Mouse (Mus musculus) heart, adult 2 months (tissue): Measurements from ENCODE around the gene Brk1. TPM values are rescaled to one million over a fixed set of nuclear protein-coding genes. Genes with fewer than 3 reads are reported as not detected.
A peak's percentile ranks its signal among the peaks of the same experiment; 100 is the strongest.

Experiments used
- DNase-seq, 2 experiments: peaks; one replicate each; pipeline ENCODE4 v3.0.0; 2021
- H3K27ac ChIP-seq: fragments of 200-600 bp; 2 replicates; pipeline ENCODE4 v1.8.1; 2022
- H3K27me3 ChIP-seq: fragments of 200-500 bp; 2 replicates; pipeline ENCODE4 v1.6.1; 2012; ENCODE audit warnings: mild to moderate bottlenecking, low read length, inconsistent platforms, mixed read lengths; ENCODE audit not compliant: control insufficient read depth, insufficient read depth
- H3K36me3 ChIP-seq: fragments of 200-500 bp; 2 replicates; pipeline ENCODE4 v1.6.1; 2012; ENCODE audit warnings: low read length, inconsistent platforms; ENCODE audit not compliant: control insufficient read depth, insufficient read depth
- H3K4me1 ChIP-seq: fragments of 200-500 bp; 2 replicates; pipeline ENCODE4 v1.6.1; 2011; ENCODE audit warnings: low read length; ENCODE audit not compliant: control insufficient read depth, insufficient read depth
- H3K4me3 ChIP-seq: fragments of 200-600 bp; 2 replicates; pipeline ENCODE4 v1.8.1; 2022
- H3K79me2 ChIP-seq: fragments of 200-500 bp; replicated peaks from 2 replicates; pipeline ENCODE4 v1.6.1; 2012; ENCODE audit warnings: mild to moderate bottlenecking, inconsistent platforms, low read length, moderate library complexity, mixed read lengths; ENCODE audit not compliant: control insufficient read depth, insufficient read depth
- H3K9ac ChIP-seq: fragments of 200-500 bp; 2 replicates; pipeline ENCODE4 v1.6.1; 2012; ENCODE audit warnings: low read depth, mild to moderate bottlenecking, control low read depth, inconsistent platforms, low read length, mixed read lengths
- CTCF ChIP-seq: fragments of 200-600 bp; IDR thresholded peaks from 2 replicates; pipeline ENCODE4 v1.8.1; 2022; ENCODE audit warnings: antibody characterized with exemption, mild to moderate bottlenecking, moderate library complexity
- EP300 ChIP-seq: fragments of 200-500 bp; IDR thresholded peaks from 2 replicates; pipeline ENCODE4 v1.6.1; 2011; ENCODE audit warnings: low read depth, low read length, control low read depth; ENCODE audit not compliant: insufficient read depth
- POLR2A ChIP-seq: fragments of 200-500 bp; IDR thresholded peaks from 2 replicates; pipeline ENCODE4 v1.6.1; 2011; ENCODE audit warnings: mild to moderate bottlenecking, low read depth, low read length, control low read depth; ENCODE audit not compliant: insufficient read depth
- WGBS: fragments of 180-500 bp; shearing (Covaris S2); methylation state at CpG from one replicate; pipeline ENCODE4 v1.1.7; 2018; 5-methylcytosine and 5-hydroxymethylcytosine counted together
- intact Hi-C: fragments of 180-260 bp; cut with DNase I; formaldehyde crosslinking; loops from one replicate; pipeline ENCODE4 v1.15.1; 2025
- polyA plus RNA-seq: library from polyadenylated mRNA; depleted of rRNA; stranded (reverse); fragments of >200 nt; gene quantifications from 2 replicates; pipeline ENCODE4 v1.2.3, GENCODE M21; 2012
- total RNA-seq, 2 experiments: library from RNA; stranded (reverse); gene quantifications; 2 replicates each; pipeline ENCODE4 v1.2.3; 2021

Gene Brk1
- total and polyA plus RNA-seq, 3 experiments, result 60.4 to 128 (median 70.2) TPM

DNA sequence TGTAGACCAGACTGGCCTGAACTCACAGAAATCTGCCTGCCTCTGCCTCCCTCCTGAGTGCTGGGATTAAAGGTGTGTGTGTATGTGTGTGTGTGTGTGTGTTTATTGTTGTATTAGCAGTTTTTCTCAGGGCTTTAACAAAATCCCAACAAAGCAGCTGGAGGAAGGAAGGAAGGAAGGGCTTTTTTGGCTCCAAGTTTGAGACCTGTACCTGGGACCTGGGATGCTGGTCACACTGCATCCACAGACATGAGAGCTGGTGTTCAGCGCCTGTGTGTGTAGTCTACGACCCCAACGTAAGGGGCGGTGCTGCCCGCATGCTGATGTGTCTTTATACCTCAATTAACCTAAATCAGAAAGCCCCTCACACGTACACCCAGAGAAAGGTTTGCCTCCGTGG lies 49.0 kb downstream of the Brk1 start:
- no peak overlapping the region for H3K4me3 ChIP-seq
- intact Hi-C loops, result no loop called here
- H3K79me2 ChIP-seq, result no peaks in the 10 kb centered on the region
- H3K36me3 ChIP-seq, result no peaks in the 10 kb centered on the region; the same call in 1 of the 2 replicates
- no peak overlapping the region for H3K9ac ChIP-seq
- no peaks in the 10 kb centered on the region for H3K27me3 ChIP-seq
- DNase-seq, result no peak
- H3K4me1 ChIP-seq, result peaks cover 18% of the 10 kb centered on the region
- 87% methylated on average over 7 of the region's 7 CpGs for WGBS
- peak overlapping the region; percentile 70 for H3K27ac ChIP-seq
- TF ChIP-seq CTCF (no peak), POLR2A (no peak), EP300 (no peak)

DNA sequence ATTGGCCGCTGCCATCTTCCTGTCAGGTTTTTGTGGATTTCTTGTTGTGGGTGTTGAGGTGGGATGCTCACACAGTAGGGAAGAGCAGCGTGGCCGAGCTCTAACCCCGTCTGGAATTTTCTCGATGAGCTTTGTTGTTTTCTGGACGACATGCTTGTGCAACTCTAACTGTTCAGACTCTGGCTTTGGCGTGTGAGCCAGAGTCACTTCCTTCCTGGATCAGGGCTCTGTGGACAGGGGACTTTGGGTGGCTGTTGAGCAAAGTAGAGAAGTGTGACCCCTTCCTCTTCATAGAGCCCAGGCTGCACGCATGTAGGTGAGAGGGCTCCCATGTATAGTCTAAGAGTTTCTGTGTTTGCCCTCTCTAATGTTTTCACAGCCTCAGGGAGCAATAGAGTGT lies 49.5 kb downstream of the Brk1 start:
- 40% methylated on average over 8 of the region's 8 CpGs for WGBS
- H3K79me2 ChIP-seq, result no peaks in the 10 kb centered on the region
- DNase-seq, result peak in 1 of 2 experiments; percentile 45
- intact Hi-C loops, result no loop called here
- no peak overlapping the region for H3K9ac ChIP-seq
- H3K4me1 ChIP-seq, result peaks cover 20% of the 10 kb centered on the region
- H3K27me3 ChIP-seq, result no peaks in the 10 kb centered on the region
- H3K27ac ChIP-seq, result peak overlapping the region; percentile 70
- H3K4me3 ChIP-seq, result no peak overlapping the region
- TF ChIP-seq CTCF, result no peak
- no peak for TF ChIP-seq POLR2A
- TF ChIP-seq EP300, result no peak
- H3K36me3 ChIP-seq, result no peaks in the 10 kb centered on the region

DNA sequence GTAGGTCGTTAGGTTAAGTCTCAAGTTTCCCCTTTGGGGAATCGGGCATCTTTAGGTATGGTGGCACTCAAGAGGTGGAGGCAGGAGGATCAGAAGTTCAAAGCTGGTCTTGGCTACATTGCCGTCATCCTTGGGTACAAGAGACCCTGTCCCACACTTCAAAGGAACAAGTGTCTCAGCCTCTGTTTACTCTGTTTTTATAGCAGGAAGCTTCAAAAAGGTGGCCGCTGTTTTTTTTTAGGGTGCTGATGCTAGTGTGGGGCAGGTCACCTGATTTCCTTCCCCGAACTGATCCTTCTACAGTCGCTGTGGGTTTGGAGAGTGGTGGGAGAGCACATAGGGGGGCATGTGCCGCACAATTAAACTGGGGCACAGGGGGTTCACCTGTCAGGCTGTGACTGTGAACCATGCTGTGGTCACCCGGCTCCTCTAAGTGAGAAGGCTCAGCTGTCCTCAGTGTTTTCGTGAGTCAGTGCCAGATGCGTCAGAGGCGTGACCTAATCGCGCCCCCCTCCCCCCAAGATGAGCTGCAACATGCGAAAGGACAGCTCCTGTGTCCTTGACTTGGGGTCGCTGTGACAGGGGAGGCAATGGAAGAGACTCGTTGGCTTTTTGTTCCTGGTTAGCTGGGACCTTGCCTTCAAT lies 50.3 kb downstream of the Brk1 start:
- H3K27ac ChIP-seq, result peak overlapping the region; percentile 70
- WGBS, result 79% methylated on average over 16 of the region's 16 CpGs
- intact Hi-C loops, result no loop called here

DNA sequence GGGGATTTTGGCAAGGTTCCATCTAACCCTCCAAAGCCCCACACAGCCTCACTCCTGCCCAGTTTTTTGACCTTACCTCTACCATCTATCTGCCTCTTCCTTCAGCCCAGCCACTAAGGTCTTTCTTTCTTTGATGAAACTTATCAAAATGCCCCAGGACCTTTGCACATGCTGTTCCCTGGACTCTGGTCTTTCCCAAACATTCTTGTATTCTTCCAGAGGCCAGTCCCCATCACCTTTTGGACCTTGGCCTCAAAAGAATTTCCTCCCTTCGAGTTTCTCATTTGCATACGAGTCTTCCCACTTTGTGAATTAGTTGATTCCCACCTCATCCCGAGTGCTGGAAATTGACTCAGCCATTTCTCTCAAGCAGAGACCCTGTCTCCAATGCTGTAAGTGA lies 50.9 kb downstream of the Brk1 start:
- Histone ChIP-seq H3K36me3 (no peaks in the 10 kb centered on the region; the same call in 1 of the 2 replicates), H3K27me3 (no peaks in the 10 kb centered on the region), H3K9ac (no peak overlapping the region), H3K27ac (no peak overlapping the region), H3K4me3 (no peak overlapping the region), H3K79me2 (no peaks in the 10 kb centered on the region), H3K4me1 (peaks cover 23% of the 10 kb centered on the region)
- no peak for DNase-seq
- intact Hi-C loops, result no loop called here
- WGBS, result 98% methylated on average over 3 of the region's 3 CpGs
- TF ChIP-seq EP300 (no peak), POLR2A (no peak), CTCF (no peak)

More for the DNA sequence above, 50.3 kb downstream of the Brk1 start:
- H3K27me3 ChIP-seq, result no peaks in the 10 kb centered on the region
- peaks cover 21% of the 10 kb centered on the region for H3K4me1 ChIP-seq
- no peaks in the 10 kb centered on the region; the same call in 1 of the 2 replicates for H3K36me3 ChIP-seq
- H3K4me3 ChIP-seq, result no peak overlapping the region
- DNase-seq, result no peak
- H3K9ac ChIP-seq, result no peak overlapping the region
- TF ChIP-seq EP300 (no peak), POLR2A (no peak), CTCF (no peak)
- no peaks in the 10 kb centered on the region for H3K79me2 ChIP-seq

DNA sequence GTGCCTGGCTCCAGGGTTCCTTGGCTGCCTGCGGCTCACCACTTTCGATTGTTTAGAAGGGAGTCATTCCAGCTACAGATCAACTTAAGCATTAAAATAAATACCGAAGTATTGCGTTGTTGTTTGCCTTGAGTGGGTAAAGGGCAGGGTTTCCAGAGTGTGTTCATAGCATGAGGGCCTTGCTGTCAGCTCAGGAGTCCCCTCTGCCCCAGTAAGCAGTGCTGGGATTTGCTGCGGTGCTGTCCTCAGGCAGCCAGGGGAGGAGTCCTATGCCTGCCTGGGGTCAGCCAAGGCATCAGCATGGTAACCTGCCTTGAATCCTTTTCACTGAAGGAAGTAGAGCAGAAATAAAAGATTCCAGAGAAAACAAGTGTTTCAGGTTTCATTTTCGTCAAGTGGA lies 52.3 kb downstream of the Brk1 start:
- 74% methylated on average over 6 of the region's 6 CpGs for WGBS
- no peak overlapping the region for H3K9ac ChIP-seq
- no peaks in the 10 kb centered on the region; the same call in 1 of the 2 replicates for H3K36me3 ChIP-seq
- H3K4me1 ChIP-seq, result peaks cover 33% of the 10 kb centered on the region
- no peaks in the 10 kb centered on the region for H3K79me2 ChIP-seq
- peak overlapping the region; percentile 38 for H3K27ac ChIP-seq
- intact Hi-C loops, result no loop called here
- TF ChIP-seq POLR2A (no peak), CTCF (no peak), EP300 (no peak)
- no peak for DNase-seq
- H3K27me3 ChIP-seq, result no peaks in the 10 kb centered on the region
- no peak overlapping the region for H3K4me3 ChIP-seq

DNA sequence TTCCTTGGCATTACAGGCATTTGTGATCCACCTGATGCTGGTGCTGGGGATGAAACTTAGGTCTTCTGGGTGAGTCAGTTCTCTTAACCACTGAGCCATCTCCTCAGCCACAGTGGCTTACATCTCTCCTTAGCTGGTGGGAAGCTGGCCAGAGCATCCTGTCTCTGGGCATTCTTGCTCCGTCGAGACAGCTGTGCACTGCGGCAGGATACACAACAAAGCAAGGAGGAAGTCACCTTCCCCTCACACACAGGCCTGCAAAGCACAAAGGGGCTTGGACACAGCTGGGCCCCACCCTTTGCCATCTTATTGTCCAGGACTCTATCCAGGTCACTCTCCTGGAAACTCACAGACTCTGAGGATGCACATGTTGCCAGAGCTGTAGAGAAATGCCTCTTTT lies 53.7 kb downstream of the Brk1 start:
- Histone ChIP-seq H3K27ac (peak overlapping the region; percentile 70), H3K9ac (no peak overlapping the region), H3K79me2 (no peaks in the 10 kb centered on the region), H3K27me3 (no peaks in the 10 kb centered on the region), H3K36me3 (no peaks in the 10 kb centered on the region; the same call in 1 of the 2 replicates), H3K4me1 (peaks cover 33% of the 10 kb centered on the region), H3K4me3 (no peak overlapping the region)
- peak in 1 of 2 experiments; percentile 65 for DNase-seq
- 29% methylated on average over 3 of the region's 3 CpGs for WGBS
- intact Hi-C loops, result loop anchor here (2.0 kb wide), 1 partner anchor 19 kb away; the partner anchor contains the start of gene Irak2
- TF ChIP-seq POLR2A, result peak; percentile 37; the same call in 1 of the 2 replicates
- TF ChIP-seq EP300, result peak; percentile 88; the same call in 1 of the 2 replicates
- TF ChIP-seq CTCF, result no peak
